Mouse (Mus musculus) bone marrow macrophage, adult 2 months (primary cell): ENCODE measurements around the gene Gng7.

Experiments used
- CTCF ChIP-seq: IDR thresholded peaks from 2 replicates; pipeline ENCODE4 v1.5.1; 2012; ENCODE audit warnings: low read depth, mild to moderate bottlenecking, low read length, moderate library complexity
- POLR2A ChIP-seq: IDR thresholded peaks from 2 replicates; pipeline ENCODE4 v1.6.1; 2012; ENCODE audit warnings: mild to moderate bottlenecking, low read depth, low read length, borderline replicate concordance

DNA sequence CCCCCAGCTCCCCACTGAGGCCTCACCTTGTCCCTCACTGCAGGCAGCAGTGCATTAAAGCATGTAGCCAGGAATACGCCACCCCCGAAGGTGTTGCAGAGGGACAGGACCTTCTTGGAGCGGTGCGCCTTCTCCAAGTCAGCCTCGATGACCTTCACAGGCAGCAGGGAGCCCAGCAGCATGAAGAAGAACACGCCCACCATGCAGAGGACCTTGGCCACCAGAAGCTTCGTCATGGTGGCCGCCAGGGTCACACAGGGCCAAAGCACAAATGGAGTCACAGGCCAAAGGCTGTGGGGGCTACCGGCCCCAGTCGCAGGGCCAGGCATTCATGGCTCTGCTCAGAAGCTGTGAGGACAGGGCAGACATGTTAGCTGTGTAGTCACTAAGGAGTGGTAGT lies 18.8 kb upstream of the Gng7 start:
- no peak for TF ChIP-seq CTCF
- TF ChIP-seq POLR2A: no peak
